Mouse (Mus musculus): ENCODE data around the gene Efemp2. TPM values are rescaled to one million over a fixed set of nuclear protein-coding genes. Genes with fewer than 3 reads are reported as not detected.

Gene Efemp2
- polyA plus RNA-seq (2017; shearing (Covaris generic)): 1 to 10 TPM; 2.9 to 4.3 (median 3.8) TPM

DNA sequence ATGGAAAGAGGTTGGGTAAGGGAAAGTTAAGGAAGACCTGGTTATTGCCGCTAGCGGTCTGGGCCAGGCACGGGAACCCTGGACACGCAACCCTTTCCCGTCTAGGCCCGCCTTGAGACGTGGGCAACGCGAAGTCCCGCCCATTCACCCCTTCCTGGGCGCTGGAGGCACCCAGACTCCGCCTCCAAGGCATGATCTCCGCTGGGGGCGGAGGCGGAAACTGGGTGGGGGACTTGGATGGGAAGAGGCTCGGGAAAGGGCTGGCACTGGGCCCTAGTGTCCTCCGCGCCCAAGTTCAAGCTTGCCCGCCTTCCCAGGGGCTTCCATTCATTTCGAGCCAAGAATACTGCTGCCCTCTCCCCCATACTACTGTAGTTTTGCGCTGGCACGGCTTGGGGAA lies at the start of gene Efemp2:
Gene Efemp2, plus strand, starts transcription at position 235 of the 400 bp plus-strand sequence.
- ATAC-seq: peak; percentile 43

GRCm38 (mm10) chr19:5424092-5424781 lies 49.5 kb upstream of the Efemp2 start:
- peak; percentile 48 for ATAC-seq

- peak; percentile 72 for ATAC-seq
These were observed 48.7 kb upstream of the Efemp2 start, which contains the start of the genes Drap1 and AI837181 for GRCm38 (mm10) chr19:5424782-5425741. Gene Drap1, minus strand, starts transcription at chr19:5424979. Gene AI837181, plus strand, starts transcription at chr19:5425144.

GRCm38 (mm10) chr19:5425906-5426565 lies 47.7 kb upstream of the Efemp2 start:
- no peak for ATAC-seq

DNA sequence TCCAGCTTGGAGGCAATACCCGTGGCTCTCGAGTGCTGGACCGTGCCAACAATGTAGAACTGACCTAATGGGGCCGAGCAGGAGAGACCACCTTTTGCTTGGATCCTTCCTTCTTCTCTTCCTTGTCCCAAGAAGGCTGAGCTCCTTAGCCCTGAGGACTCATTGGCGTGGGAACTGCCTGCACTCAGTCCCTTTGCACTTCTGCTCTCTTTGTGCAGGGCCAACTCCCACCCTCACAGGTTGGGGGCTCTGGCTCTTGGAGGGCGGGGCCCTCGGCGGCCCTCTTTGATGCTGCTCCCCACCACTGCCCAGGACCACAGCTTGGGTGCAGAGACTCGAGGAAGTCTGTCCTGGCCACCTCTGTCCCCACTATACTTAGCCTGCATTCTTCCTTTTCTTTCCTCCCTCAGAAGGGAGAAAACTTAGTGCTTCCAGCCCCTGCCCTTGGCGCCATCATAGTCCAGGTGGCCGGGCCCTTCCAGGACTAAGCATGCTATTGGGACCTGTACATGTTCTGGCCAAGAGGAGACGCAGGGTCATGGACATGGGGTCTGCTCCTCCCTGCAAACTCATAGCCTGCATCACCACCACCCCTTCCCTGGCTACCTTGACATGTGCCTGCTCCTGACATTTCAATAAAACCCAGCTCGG lies 47.0 kb upstream of the Efemp2 start:
- ATAC-seq: no peak

DNA sequence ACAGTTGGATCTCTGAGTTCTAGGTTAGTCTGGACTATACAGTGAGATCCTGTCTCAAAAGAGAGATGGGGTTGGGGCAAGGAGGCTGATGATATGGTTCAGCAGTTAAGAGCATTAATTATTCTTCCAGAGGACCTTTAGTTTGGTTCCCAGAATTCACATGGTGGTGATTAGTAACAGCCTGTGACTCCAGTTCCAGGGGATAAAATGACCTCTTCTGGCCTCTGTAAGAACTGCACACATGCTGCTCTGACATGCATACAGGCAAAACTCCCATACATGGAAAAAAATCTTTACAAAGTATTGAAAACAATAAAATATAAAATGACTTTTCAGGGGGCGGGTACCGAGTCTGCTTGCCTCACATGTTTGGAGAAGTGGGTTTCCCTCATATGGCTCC lies 45.7 kb upstream of the Efemp2 start:
- ATAC-seq: no peak

DNA sequence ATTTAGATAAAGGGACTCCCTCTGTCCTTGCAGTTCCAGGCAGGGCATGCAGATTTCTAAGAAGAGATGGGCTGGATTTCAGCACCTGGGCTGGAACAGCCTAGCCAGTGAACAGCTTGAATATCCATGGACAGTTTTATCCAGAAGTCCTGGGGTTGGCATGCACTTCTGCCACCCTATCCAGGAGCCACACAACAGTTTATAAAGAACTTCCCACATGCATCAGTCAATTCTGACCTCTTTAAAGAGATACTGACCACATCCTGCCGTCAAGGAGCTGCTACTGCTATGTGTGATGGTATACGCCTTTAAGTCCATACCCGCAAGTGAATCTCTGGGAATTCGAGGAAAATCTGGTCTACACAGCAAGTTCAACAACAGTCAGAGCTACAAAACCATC lies 44.5 kb upstream of the Efemp2 start:
- ATAC-seq: no peak

DNA sequence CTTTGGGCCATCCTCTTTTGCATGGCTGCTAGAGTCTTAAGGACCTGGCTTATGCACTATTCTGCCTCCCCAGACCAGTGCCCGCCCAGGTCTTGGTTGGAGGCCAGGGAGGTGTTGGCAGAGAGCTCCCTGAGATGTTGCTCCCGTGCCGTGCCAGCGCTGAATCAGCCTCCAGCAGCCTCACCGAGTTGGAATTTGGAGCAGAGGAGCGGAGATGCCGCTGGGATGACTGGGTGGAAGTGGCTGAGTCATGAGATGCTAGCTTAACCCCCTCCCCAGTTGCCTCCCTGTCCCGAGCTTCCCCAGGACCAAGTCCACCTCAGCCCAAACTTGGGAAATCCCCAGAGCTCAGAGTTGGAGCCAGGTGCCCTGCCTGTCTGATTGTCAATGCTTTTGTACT lies 43.9 kb upstream of the Efemp2 start:
- no peak for ATAC-seq

- ATAC-seq: no peak
These were observed 43.3 kb upstream of the Efemp2 start for GRCm38 (mm10) chr19:5430408-5430807.

GRCm38 (mm10) chr19:5431911-5432464 lies 41.8 kb upstream of the Efemp2 start:
- no peak for ATAC-seq

GRCm38 (mm10) chr19:5432992-5433852 lies 40.5 kb upstream of the Efemp2 start:
- peak; percentile 68 for ATAC-seq

DNA sequence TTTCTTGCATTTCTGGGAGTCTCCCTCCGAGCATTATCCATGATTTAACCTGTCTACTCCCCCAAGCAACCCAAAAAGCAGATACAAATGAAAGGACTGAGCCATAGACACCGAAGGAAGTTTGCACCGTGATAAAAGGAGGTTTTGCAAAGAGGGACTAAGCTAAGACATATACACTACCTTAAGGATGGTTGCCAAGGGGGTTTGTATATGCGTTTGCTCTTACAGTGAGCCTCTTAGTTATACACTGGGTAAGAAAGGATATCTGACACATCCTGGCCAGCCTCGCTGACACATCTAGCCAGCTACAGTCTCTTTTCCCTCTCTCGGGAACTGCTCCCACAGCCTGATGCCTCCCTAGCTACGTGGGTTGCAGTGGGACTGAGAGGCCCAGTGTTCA lies 39.8 kb upstream of the Efemp2 start:
- ATAC-seq: no peak

DNA sequence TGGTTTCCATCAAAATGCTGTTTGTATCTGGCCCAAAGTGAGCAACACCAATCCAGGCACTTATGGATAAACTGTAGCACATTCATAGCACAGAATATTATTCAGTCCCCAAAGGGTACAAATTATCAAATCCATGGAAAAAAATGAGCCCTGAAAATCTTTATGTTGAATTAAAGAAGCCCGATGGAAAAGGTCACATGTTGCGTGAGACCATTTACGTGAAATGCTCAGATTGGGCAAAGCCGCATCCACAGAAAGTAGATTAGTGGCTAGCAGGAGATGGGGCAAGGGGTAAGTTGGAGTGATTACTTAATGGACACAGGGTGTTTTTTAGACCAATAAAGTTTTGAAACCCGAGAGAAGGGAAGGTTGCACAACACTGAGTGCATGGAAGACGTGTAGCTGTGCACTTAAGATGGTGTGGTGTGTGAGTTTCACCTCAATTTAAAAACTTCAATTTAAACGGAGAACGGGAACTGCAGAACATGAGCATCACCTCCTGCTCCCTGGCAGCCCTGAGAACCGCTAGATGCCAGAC lies 29.3 kb upstream of the Efemp2 start:
- ATAC-seq: no peak

GRCm38 (mm10) chr19:5444954-5445353 lies 28.8 kb upstream of the Efemp2 start:
- no peak for ATAC-seq

DNA sequence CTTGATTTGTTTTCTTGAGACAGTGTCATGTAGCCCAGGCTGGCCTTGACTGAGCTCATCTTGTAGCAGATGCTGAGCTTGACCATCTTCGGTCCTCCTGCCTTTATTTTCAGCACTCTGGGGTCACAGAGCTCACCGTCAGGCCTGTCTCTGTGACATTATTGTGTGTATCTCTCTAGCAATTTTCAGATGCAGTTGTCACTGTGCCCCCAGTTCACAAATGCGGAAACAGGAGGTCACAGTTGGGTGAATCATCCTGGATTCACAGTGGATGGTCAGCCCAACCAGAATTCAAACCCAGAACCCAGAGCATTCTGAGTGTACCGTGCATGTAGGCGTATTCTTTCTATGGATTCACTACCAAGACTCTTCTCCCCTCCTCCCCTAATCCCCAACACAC lies 28.0 kb upstream of the Efemp2 start:
- no peak for ATAC-seq

DNA sequence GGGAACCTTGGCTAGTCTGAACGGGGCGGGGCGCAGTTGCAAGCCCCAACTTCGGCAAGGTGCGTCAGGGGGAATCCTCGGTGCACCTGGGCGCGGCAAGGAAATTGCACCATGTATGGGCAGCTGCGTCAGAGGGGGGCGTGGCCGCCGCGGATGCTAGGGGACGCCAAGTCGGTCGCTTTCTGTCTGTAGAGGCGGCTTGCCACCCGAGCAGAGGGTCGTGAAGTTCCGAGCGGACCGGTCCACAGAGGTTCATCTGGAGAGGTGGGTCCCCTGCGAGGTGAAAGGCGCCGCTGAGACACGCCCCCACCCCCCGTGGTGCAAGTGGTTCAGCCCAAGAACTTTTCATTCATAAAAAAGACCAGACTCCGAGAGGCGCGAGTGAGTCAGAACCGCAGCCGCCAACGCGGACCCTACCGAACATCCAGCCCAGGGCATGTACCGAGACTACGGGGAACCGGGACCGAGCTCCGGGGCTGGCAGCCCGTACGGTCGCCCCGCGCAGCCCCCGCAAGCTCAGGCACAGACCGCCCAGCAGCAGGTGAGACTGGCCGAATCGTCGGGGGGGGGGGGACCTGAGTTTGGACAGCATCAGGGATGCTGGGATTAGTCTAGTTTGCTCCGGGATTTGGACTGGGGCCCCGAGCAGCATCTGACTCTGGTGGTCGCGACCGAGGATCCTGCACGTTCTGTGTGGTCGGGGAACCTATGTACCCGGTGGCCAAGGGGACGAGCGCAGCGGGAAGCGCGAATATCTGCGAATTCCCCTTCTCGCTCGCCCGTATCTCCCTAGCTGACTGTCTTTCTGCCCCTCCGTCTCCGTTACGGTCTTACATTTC lies 26.0 kb upstream of the Efemp2 start, which contains the start of gene Fosl1:
Gene Fosl1, plus strand, starts transcription at position 33 of the 839 bp plus-strand sequence.
- peak; percentile 92 for ATAC-seq

DNA sequence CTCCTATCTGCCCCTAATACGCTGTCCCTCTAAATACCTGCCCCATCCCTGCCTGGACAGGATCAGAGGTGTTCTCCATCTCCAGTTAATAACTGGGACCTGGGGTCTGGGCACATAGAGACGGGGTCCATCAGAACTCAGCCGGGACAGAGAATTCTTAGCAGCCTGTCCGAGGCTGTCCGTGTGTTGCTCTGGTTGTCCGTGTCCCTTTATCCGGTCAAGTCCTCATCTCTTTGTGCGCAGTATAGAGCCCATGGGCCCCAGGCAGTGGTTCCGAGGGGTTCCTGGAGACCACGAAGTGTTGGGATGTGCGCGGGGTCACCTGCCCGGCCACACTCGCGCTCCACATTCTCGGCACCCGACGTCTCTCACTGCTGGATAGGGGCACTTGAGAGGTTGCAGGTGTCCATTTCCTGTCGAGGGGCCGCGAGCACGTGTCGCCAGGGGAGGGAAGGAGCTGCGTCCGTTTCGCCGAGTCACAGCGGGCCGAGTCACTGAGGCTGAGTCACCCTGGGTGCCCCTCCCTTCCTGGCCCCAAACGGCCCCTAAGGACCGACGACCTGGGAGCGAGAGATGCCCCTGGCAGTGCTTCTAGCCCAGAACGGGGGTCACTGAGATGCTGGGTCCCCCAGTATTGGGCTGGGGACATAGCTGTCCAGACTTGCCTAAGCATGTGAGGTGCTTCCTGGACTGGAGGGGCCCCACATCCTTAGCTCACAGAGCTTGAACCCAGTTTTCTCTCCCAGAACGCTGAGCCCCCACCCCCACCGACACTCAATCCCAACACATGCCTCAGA lies 25.2 kb upstream of the Efemp2 start:
- ATAC-seq: no peak

DNA sequence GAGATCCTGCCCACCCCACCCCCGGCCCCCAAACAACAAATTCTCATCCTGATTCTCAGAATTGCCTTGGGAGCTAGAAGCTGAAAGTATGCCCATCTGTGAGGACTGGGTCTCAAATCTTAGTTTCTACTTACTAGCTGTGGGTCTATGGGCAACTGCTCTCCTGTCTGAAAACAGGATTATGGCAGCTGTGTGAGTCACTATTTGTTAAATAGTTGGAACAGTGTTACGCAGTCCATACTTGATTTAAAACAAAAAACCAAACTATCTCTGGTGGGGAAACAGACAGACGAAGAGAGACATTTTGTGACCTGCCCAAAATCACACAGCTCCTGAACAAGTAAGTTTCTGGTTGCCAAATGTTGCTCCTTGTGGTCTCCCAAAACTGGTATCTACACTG lies 24.1 kb upstream of the Efemp2 start:
- ATAC-seq: no peak

- ATAC-seq: no peak
These were observed 22.0 kb upstream of the Efemp2 start for GRCm38 (mm10) chr19:5451766-5452165.

All from inflammation-experienced regulatory T-cells, adult 6 months (primary cell).